Mouse (Mus musculus): ENCODE data around the gene Fgfbp3.

- TF ChIP-seq CTCF (IDR thresholded peaks at IDR 0.05; ENCODE audit: borderline replicate concordance, insufficient read depth, low read length) (peak; percentile 35; the same call in 1 of the 2 replicates), POLR2A (IDR thresholded peaks at IDR 0.05; ENCODE audit: low read depth, low read length) (no peak)
Observed at GRCm38 (mm10) chr19:36897778-36898177, 21.6 kb downstream of the Fgfbp3 start.

All from embryonic fibroblast, embryonic 13.5 days (primary cell).